Mouse (Mus musculus): Measurements from ENCODE around the gene Fam214b. TPM values are rescaled to one million over a fixed set of nuclear protein-coding genes. Genes with fewer than 3 reads are reported as not detected.
A peak's percentile ranks its signal among the peaks of the same experiment; 100 is the strongest.

Gene Fam214b
- polyA plus RNA-seq, 2 experiments = 16.9 to 22.2 TPM

- 8% methylated on average over 13 of the region's 13 CpGs for WGBS (ENCODE audit: insufficient replicate concordance)
- H3K36me3 ChIP-seq (replicated peaks; ENCODE audit: control insufficient read depth, insufficient read depth, low read depth) = no peaks in the 10 kb centered on the region
- H3K9ac ChIP-seq (replicated peaks) = no peak overlapping the region
- H3K4me1 ChIP-seq (replicated peaks; ENCODE audit: control insufficient read depth in 2 of 2, insufficient read depth in 2 of 2, low read length in 1 of 2) = peaks cover 17 to 26% of the 10 kb centered on the region in 2 experiments
- peak overlapping the region; percentile 83 for H3K4me2 ChIP-seq (ENCODE audit: low read depth)
- no peaks in the 10 kb centered on the region for H3K27me3 ChIP-seq (ENCODE audit: control insufficient read depth, insufficient read depth, low read length)
- DNase-seq (ENCODE audit: low read depth in 3 of 3, low spot score in 3 of 3) = no peak
- H3K27ac ChIP-seq = no peak overlapping the region
- no peak for ATAC-seq (ENCODE audit: insufficient read depth)
- H3K9me3 ChIP-seq (ENCODE audit: control insufficient read depth, low read length) = no peaks in the 10 kb centered on the region
- H3K4me3 ChIP-seq (ENCODE audit: insufficient read depth in 1 of 2, low read depth in 2 of 2, low read length in 2 of 2) = peak overlapping the region; percentile 59
- TF ChIP-seq CTCF (IDR thresholded peaks at IDR 0.05; ENCODE audit: low read depth) = no peak
- no peak for TF ChIP-seq EP300 (IDR thresholded peaks at IDR 0.05; ENCODE audit: low read depth)
Measured at GRCm38 (mm10) chr4:43045285-43045658, 748 bp downstream of the Fam214b start.

- Histone ChIP-seq H3K9me3 (ENCODE audit: control insufficient read depth, low read length) (no peaks in the 10 kb centered on the region), H3K27me3 (ENCODE audit: control insufficient read depth, insufficient read depth, low read length) (no peaks in the 10 kb centered on the region), H3K4me1 (replicated peaks; ENCODE audit: control insufficient read depth in 2 of 2, insufficient read depth in 2 of 2, low read length in 1 of 2) (peaks cover 17 to 26% of the 10 kb centered on the region in 2 experiments), H3K36me3 (replicated peaks; ENCODE audit: control insufficient read depth, insufficient read depth, low read depth) (no peaks in the 10 kb centered on the region), H3K4me2 (ENCODE audit: low read depth) (peak overlapping the region; percentile 83; the same call in 1 of the 2 replicates), H3K9ac (replicated peaks) (no peak overlapping the region), H3K4me3 (ENCODE audit: insufficient read depth in 1 of 2, low read depth in 2 of 2, low read length in 2 of 2) (no peak overlapping the region), H3K27ac (no peak overlapping the region)
- 12% methylated on average over 4 of the region's 4 CpGs for WGBS (ENCODE audit: insufficient replicate concordance)
- DNase-seq (ENCODE audit: low read depth in 3 of 3, low spot score in 3 of 3) (no peak), ATAC-seq (ENCODE audit: insufficient read depth) (no peak)
- no peak for TF ChIP-seq EP300 (IDR thresholded peaks at IDR 0.05; ENCODE audit: low read depth)
Measured at GRCm38 (mm10) chr4:43044673-43045072, 1.3 kb downstream of the Fam214b start.

- Histone ChIP-seq H3K36me3 (replicated peaks; ENCODE audit: control insufficient read depth, insufficient read depth, low read depth) (no peaks in the 10 kb centered on the region), H3K27ac (no peak overlapping the region), H3K9ac (replicated peaks) (no peak overlapping the region), H3K9me3 (ENCODE audit: control insufficient read depth, low read length) (no peaks in the 10 kb centered on the region), H3K27me3 (ENCODE audit: control insufficient read depth, insufficient read depth, low read length) (no peaks in the 10 kb centered on the region), H3K4me1 (replicated peaks; ENCODE audit: control insufficient read depth in 2 of 2, insufficient read depth in 2 of 2, low read length in 1 of 2) (peaks cover 25 to 35% of the 10 kb centered on the region in 2 experiments), H3K4me2 (ENCODE audit: low read depth) (no peak overlapping the region), H3K4me3 (ENCODE audit: insufficient read depth in 1 of 2, low read depth in 2 of 2, low read length in 2 of 2) (no peak overlapping the region)
- no peak for TF ChIP-seq EP300 (IDR thresholded peaks at IDR 0.05; ENCODE audit: low read depth)
- TF ChIP-seq CTCF (IDR thresholded peaks at IDR 0.05; ENCODE audit: low read depth) = no peak
- WGBS (ENCODE audit: insufficient replicate concordance) = 18% methylated on average over 7 of the region's 7 CpGs
- DNase-seq (ENCODE audit: low read depth in 3 of 3, low spot score in 3 of 3) (no peak), ATAC-seq (ENCODE audit: insufficient read depth) (no peak)
Measured at GRCm38 (mm10) chr4:43043644-43044357, 2.2 kb downstream of the Fam214b start.

- H3K27ac ChIP-seq = peak overlapping the region; percentile 10; the same call in 1 of the 2 replicates
- H3K9me3 ChIP-seq (ENCODE audit: control insufficient read depth, low read length) = no peaks in the 10 kb centered on the region
Measured at GRCm38 (mm10) chr4:43040881-43041547, 5.0 kb downstream of the Fam214b start.

GRCm38 (mm10) chr4:43040114-43040572 lies 5.9 kb downstream of the Fam214b start:
- Histone ChIP-seq H3K4me1 (replicated peaks; ENCODE audit: control insufficient read depth in 2 of 2, insufficient read depth in 2 of 2, low read length in 1 of 2) (peaks cover 38 to 50% of the 10 kb centered on the region in 2 experiments), H3K9me3 (ENCODE audit: control insufficient read depth, low read length) (no peaks in the 10 kb centered on the region), H3K4me2 (ENCODE audit: low read depth) (peak overlapping the region; percentile 86), H3K9ac (replicated peaks) (peak overlapping the region; percentile 93), H3K27ac (peak overlapping the region; percentile 98), H3K27me3 (ENCODE audit: control insufficient read depth, insufficient read depth, low read length) (no peaks in the 10 kb centered on the region), H3K36me3 (replicated peaks; ENCODE audit: control insufficient read depth, insufficient read depth, low read depth) (peaks cover 10% of the 10 kb centered on the region), H3K4me3 (ENCODE audit: insufficient read depth in 1 of 2, low read depth in 2 of 2, low read length in 2 of 2) (peak overlapping the region; percentile 76 to 84)
- TF ChIP-seq CTCF (IDR thresholded peaks at IDR 0.05; ENCODE audit: low read depth) (no peak), EP300 (IDR thresholded peaks at IDR 0.05; ENCODE audit: low read depth) (no peak)
- ATAC-seq (ENCODE audit: insufficient read depth) (peak; percentile 92), DNase-seq (ENCODE audit: low read depth in 3 of 3, low spot score in 3 of 3) (peak; percentile 97 to 98 (median 98))
- under 1% methylated on average over 25 of the region's 25 CpGs for WGBS (ENCODE audit: insufficient replicate concordance)

More at GRCm38 (mm10) chr4:43040881-43041547, 5.0 kb downstream of the Fam214b start:
- Histone ChIP-seq H3K4me1 (replicated peaks; ENCODE audit: control insufficient read depth in 2 of 2, insufficient read depth in 2 of 2, low read length in 1 of 2) (peaks cover 41 to 55% of the 10 kb centered on the region in 2 experiments), H3K4me3 (ENCODE audit: insufficient read depth in 1 of 2, low read depth in 2 of 2, low read length in 2 of 2) (no peak overlapping the region), H3K4me2 (ENCODE audit: low read depth) (peak overlapping the region; percentile 27; the same call in 1 of the 2 replicates), H3K36me3 (replicated peaks; ENCODE audit: control insufficient read depth, insufficient read depth, low read depth) (peaks cover 6% of the 10 kb centered on the region), H3K27me3 (ENCODE audit: control insufficient read depth, insufficient read depth, low read length) (no peaks in the 10 kb centered on the region), H3K9ac (replicated peaks) (no peak overlapping the region)
- 59% methylated on average over 9 of the region's 9 CpGs for WGBS (ENCODE audit: insufficient replicate concordance)
- TF ChIP-seq CTCF (IDR thresholded peaks at IDR 0.05; ENCODE audit: low read depth) = no peak
- no peak for TF ChIP-seq EP300 (IDR thresholded peaks at IDR 0.05; ENCODE audit: low read depth)
- DNase-seq (ENCODE audit: low read depth in 3 of 3, low spot score in 3 of 3) (no peak), ATAC-seq (ENCODE audit: insufficient read depth) (no peak)
